Mouse (Mus musculus): ENCODE measurements around the gene Pou6f1.
A peak's percentile ranks its signal among the peaks of the same experiment; 100 is the strongest.
"Not testable (repeated sequence)": the region's sequence is repeated elsewhere in the genome, so short reads cannot be mapped to it uniquely, and the experiment has no call there.

Pou6f1 gene

DNA sequence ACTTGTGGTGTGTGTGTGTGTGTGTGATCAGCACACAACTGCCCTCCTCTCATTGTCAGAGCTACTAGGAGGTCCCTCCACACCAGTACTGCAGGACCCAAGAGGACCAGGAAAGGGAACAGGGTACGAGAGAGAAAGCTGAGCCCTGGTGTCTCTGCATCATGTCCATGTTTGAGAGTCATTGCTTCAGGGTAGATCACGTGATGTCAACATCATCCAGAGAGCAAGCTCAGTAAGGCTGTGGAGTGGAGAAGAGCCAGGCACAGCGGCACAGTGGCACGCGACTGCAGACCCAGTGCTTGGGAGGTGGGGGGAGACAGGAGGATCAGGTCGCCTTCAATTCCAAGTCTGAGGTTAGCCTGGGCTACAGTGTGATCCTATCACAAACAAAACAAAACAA lies 23.4 kb downstream of the Pou6f1 start:
- DNase-seq (ENCODE audit: inconsistent ontology term) = no peak

DNA sequence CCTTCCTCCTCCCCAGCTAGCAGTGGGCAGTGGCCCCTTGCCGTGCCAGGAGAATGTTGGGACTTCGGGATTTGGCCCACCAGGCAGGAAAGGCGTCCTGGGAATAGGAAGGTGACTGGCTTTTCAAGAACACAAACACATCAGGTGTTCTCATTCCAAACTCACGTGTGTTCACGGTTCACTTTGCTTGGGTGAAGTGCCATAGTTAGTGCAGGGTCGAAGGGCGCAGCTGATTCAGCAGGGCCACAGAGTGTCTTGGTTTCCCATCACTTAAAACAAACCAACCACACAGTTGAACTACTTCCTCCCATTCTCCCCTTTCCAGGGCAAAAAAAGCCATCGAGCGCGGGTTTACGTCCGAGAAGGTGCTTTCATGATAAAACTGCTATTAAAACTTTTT lies 24.4 kb downstream of the Pou6f1 start:
- no peak for DNase-seq (ENCODE audit: inconsistent ontology term)

DNA sequence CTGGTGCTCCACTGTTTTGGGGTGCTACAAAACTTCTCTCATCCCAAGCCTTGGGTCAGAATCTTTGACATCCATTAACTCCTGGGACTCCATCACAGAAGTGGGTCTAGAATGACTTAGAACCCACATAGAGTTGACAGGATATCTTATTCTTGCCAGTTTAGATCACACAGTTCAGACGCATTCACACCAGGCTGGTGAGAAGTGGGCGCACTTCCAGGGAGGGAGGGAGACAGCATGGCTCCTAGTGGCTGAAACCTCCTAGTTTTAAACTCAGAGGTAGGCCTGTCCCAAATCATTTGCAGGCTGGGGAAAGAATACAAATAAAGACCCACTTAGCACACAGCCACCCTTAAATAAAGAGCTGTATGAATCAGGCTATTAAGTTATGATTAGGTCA lies 25.4 kb downstream of the Pou6f1 start:
- peak; percentile 22 for DNase-seq (ENCODE audit: inconsistent ontology term)

DNA sequence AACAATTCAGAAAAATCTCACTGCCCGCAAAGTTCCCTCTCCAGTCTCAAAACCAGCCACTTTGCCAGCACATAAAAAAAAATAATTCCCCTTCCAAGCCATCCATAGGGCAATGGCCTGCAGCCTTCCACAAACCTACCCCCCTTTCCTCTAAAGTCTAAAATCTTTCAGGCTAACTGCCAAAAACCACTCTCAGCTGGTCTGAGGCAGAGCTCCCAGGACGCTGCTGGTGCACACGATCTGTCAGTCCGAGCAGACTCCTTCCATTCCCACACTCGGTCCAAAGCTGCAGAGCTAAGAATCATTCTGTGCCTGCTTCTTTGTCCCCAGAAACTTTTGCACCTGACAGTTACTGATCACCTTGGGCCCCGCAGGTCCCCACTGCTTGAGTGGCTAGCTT lies 25.8 kb downstream of the Pou6f1 start:
- no peak for DNase-seq (ENCODE audit: inconsistent ontology term)

DNA sequence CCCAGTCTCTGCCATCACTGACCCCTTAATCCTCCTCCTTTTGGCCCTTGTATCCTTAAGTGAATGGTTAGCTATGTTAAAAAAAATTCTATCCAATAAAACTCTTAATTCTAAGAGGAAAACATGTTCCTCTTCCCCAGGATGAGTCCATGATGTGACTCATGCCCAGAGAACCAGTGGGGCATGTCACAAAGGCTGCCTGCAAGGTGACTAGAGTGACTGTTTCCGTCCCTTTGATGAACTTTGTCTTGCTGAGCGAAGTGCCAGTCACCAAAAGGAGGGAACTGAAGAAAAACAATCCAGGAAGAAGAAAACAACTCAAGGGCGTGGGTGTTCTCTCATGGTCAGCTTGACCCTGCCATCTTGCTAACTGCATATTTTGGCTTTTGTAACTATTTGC lies 30.5 kb downstream of the Pou6f1 start:
- no peak for DNase-seq (ENCODE audit: inconsistent ontology term)

DNA sequence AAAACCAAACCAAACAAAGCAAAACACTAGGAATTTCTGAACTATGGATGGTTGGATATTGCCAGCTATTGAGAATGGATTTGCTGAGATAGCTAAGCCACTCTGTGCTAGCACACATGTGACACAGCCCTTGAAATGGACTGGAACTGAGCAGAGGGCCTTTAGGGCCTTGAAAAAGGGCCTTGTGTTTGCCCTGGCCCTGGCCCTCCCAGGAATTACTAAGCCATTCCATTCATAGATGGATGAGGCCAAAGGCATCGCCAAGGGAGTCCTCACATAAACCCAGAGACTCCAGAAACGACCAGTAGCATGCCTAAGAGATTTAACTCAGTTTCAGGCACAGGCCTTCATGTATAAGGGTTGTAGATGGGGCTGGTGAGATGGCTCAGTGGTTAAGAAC lies 33.3 kb downstream of the Pou6f1 start:
- DNase-seq (ENCODE audit: inconsistent ontology term) = no peak

GRCm38 (mm10) chr15:100557705-100558433 lies 41.9 kb downstream of the Pou6f1 start:
- DNase-seq (ENCODE audit: inconsistent ontology term) = no peak

GRCm38 (mm10) chr15:100556378-100556777 lies 43.4 kb downstream of the Pou6f1 start:
- DNase-seq (ENCODE audit: inconsistent ontology term) = no peak

GRCm38 (mm10) chr15:100555965-100556364 lies 43.8 kb downstream of the Pou6f1 start:
- DNase-seq (ENCODE audit: inconsistent ontology term) = no peak

DNA sequence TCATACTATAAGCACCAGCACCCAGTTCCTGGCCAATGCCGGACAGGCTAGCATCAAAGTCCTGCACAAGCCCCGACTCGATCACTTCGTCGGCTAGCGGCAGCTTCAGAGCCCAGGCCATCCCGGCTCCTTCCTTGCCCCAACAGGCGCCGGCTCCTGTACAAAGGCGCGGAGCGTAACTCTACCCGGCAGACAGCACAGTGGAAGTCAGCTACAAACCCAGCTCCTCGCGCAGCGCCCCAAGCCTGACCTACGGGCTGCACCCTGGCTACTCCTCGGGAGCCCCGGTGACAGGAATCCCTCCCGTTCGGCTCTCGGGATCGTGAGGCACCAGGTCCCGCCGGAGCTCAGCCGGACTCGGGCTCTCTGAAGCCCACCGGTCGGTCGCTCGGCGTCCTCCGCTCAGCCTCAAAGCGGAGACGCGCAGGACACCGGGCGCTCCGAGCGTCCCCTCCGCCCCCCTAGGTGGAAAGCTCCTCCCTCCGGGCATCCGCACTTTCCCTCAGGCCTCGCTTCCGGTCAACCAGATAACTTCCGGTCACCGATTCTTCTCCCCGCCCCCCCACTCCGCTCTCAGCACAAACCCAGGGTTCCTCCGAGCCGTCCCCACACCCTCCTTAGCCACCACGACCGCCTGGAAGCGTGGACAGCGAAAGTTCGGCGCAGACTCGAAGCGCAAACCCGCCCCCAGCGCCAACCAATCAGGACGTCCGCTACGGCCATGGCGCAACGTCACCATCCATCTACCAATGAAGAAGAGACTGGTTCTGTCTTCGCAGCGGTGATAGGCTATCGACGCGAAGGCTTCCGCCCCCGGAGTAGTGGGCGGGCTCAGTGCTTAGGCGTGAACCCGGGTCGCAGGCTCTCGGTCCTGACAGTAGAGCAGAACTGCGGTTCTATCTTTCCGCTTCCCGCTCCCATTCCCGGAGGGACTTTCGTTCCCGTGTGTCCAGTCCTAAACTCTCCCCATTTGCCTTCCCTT lies 48.2 kb downstream of the Pou6f1 start, which contains the start of gene Tfcp2:
Tfcp2 (minus strand) TSS at position 683 of the 982 bp plus-strand sequence.
- peak; percentile 99 for DNase-seq (ENCODE audit: inconsistent ontology term)

DNA sequence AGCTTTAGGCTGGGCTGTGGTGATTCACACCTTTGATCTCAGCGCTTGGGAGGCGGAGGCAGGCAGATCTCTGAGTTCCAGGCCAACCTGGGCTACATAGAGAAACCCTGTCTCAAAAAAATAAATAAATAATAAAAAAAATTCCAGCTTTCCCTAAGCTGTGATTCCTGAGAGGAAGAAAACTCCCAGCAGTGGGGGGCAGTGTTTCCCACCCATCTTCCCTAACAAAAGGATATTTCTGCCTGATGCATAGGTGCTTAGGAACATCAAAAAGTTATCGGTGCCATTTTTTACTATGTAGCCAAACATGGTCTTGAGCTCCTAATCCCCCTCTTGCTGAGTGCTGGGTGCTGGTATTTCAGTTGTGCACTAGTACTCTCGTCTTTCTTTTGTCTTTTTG lies 49.5 kb downstream of the Pou6f1 start:
- DNase-seq (ENCODE audit: inconsistent ontology term) = no peak

DNA sequence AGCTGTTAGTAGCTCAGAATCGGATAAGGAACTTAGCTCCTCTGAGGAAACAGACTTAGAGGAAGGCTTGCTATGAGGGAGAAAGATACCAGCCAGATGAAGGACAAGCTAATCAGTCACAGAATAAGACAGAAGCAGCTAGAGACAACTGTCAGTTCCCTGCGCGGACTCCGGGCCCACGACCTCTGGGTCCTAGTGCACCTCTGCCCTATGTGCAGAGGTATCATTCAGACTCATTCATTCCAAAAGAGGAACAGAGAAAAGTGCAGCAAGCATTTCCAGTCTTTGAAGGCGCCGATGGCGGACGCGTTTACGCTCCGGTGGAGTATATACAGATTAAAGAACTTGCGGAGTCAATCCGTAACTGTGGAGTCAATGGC lies 56.1 kb downstream of the Pou6f1 start:
- DNase-seq (ENCODE audit: inconsistent ontology term) = not testable (repeated sequence)

- DNase-seq (ENCODE audit: inconsistent ontology term) = not testable (repeated sequence)
Observed at GRCm38 (mm10) chr15:100542876-100543650, 56.7 kb downstream of the Pou6f1 start.

- DNase-seq (ENCODE audit: inconsistent ontology term) = no peak
Observed at GRCm38 (mm10) chr15:100541426-100541825, 58.4 kb downstream of the Pou6f1 start.

DNA sequence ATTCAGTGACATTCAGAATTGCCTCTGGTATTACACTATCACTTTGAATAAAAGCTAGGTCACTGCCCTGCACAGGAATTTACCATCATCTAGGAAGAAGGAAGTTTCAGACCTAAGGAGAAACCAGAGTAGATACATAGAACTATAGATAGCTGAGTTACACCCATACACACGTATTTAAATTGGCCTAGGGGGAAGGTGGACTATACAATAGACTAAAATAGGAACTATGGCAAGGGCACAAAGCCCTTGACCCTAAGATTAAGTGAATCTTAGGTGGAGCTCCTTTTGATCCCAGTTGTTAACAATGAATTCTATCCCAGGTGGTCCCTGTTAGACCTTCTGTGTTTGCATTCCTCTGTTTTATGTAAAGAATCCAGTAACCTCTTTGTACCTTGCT lies 58.8 kb downstream of the Pou6f1 start:
- not testable (repeated sequence) for DNase-seq (ENCODE audit: inconsistent ontology term)

DNA sequence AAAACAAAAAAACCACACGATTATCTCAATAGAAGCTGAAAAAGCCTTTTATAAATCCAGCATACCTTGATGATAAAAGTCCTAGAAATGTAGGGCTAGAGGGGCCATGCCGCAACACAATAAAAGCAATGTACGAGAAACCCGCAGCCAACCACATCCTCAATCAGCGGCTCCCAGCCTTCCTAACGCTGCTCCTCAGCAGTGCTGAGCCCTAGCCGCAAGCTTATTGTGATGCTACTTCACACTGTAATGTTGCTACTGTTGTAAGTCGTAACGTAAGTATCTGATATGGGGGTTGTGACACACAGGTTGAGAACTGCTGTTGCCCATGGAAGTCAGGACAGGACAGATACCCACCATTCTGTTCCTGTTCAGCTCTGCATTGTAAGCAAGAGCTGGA lies 60.4 kb downstream of the Pou6f1 start:
- no peak for DNase-seq (ENCODE audit: inconsistent ontology term)

DNA sequence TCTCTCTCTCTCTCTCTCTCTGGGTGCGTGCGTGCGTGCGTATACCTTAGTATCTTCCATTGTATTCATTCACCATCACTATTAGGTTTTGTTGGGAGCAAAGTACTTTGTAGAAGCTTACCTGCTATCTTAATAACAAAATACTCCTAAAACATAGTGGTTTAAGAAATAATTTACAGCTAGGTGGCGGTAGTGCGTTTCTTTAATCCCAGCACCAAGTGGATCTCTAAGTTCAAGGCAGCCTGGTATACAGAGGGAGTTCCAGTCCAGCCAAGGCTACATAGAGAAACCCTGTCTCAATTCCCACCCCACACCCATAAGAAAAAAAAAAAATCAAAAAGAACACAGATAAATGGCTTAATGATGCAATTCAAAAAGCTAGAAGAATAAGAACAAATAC lies 61.9 kb downstream of the Pou6f1 start:
- peak; percentile 14 for DNase-seq (ENCODE audit: inconsistent ontology term)

GRCm38 (mm10) chr15:100527900-100528299 lies 71.9 kb downstream of the Pou6f1 start:
- no peak for DNase-seq (ENCODE audit: inconsistent ontology term)

DNA sequence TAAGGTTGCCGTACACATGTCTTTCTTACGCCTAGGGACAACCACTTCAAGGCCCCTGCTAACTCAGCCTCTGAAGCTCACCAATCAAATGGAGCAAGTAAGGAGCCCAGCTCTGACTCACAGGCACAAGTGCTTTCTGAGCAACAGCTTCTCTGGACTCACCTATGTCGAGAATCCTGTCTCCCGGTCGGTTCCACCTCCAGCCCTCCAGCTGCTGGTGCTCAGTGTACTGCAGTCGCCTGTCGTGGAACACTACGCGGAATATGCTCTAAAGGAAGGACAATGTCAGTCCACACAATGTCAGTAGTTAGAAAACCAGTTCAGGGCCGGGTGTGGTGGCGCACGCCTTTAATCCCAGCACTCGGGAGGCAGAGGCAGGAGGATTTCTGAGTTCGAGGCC lies 74.4 kb downstream of the Pou6f1 start:
- no peak for DNase-seq (ENCODE audit: inconsistent ontology term)
